Mouse (Mus musculus): Measurements from ENCODE around the gene Prdm16. TPM values are rescaled to one million over a fixed set of nuclear protein-coding genes. Genes with fewer than 3 reads are reported as not detected.
A peak's percentile ranks its signal among the peaks of the same experiment; 100 is the strongest.

The Prdm16 gene
- total RNA-seq, 2 experiments from 2014 or later: 1.4 to 3.7 TPM

GRCm38 (mm10) chr4:154526351-154526786 lies 110.3 kb downstream of the Prdm16 start:
- ATAC-seq (replicated peaks; ENCODE audit: poor library complexity, severe bottlenecking): no peak

GRCm38 (mm10) chr4:154523898-154524297 lies 112.8 kb downstream of the Prdm16 start:
- no peak for ATAC-seq (replicated peaks; ENCODE audit: poor library complexity, severe bottlenecking)

- ATAC-seq (replicated peaks; ENCODE audit: poor library complexity, severe bottlenecking): no peak
Observed at GRCm38 (mm10) chr4:154521881-154522676, 114.6 kb downstream of the Prdm16 start.

- ATAC-seq (replicated peaks; ENCODE audit: poor library complexity, severe bottlenecking): peak; percentile 53
Observed at GRCm38 (mm10) chr4:154519470-154520037, 117.1 kb downstream of the Prdm16 start.

GRCm38 (mm10) chr4:154517991-154518390 lies 118.7 kb downstream of the Prdm16 start:
- no peak for ATAC-seq (replicated peaks; ENCODE audit: poor library complexity, severe bottlenecking)

- ATAC-seq (replicated peaks; ENCODE audit: poor library complexity, severe bottlenecking): no peak
Observed at GRCm38 (mm10) chr4:154516470-154516869, 120.2 kb downstream of the Prdm16 start.

- ATAC-seq (replicated peaks; ENCODE audit: poor library complexity, severe bottlenecking): no peak
Observed at GRCm38 (mm10) chr4:154513664-154514063, 123.0 kb downstream of the Prdm16 start.

- ATAC-seq (replicated peaks; ENCODE audit: poor library complexity, severe bottlenecking): no peak
Observed at GRCm38 (mm10) chr4:154512518-154513090, 124.1 kb downstream of the Prdm16 start.

GRCm38 (mm10) chr4:154511767-154512166 lies 124.9 kb downstream of the Prdm16 start:
- ATAC-seq (replicated peaks; ENCODE audit: poor library complexity, severe bottlenecking): no peak

- ATAC-seq (replicated peaks; ENCODE audit: poor library complexity, severe bottlenecking): no peak
Observed at GRCm38 (mm10) chr4:154506774-154507435, 129.8 kb downstream of the Prdm16 start.

- no peak for ATAC-seq (replicated peaks; ENCODE audit: poor library complexity, severe bottlenecking)
Observed at GRCm38 (mm10) chr4:154505313-154505712, 131.4 kb downstream of the Prdm16 start.

- no peak for ATAC-seq (replicated peaks; ENCODE audit: poor library complexity, severe bottlenecking)
Observed at GRCm38 (mm10) chr4:154503260-154503829, 133.3 kb downstream of the Prdm16 start.

GRCm38 (mm10) chr4:154502403-154503000 lies 134.2 kb downstream of the Prdm16 start:
- no peak for ATAC-seq (replicated peaks; ENCODE audit: poor library complexity, severe bottlenecking)

GRCm38 (mm10) chr4:154500695-154501094 lies 136.0 kb downstream of the Prdm16 start:
- no peak for ATAC-seq (replicated peaks; ENCODE audit: poor library complexity, severe bottlenecking)

- peak; percentile 43; the same call in 1 of the 2 replicates for ATAC-seq (replicated peaks; ENCODE audit: poor library complexity, severe bottlenecking)
Observed at GRCm38 (mm10) chr4:154499701-154500523, 136.8 kb downstream of the Prdm16 start.

GRCm38 (mm10) chr4:154497423-154498175 lies 139.1 kb downstream of the Prdm16 start:
- no peak for ATAC-seq (replicated peaks; ENCODE audit: poor library complexity, severe bottlenecking)

- peak; percentile 50 for ATAC-seq (replicated peaks; ENCODE audit: poor library complexity, severe bottlenecking)
Observed at GRCm38 (mm10) chr4:154496991-154497390, 139.7 kb downstream of the Prdm16 start.

GRCm38 (mm10) chr4:154496522-154496921 lies 140.2 kb downstream of the Prdm16 start:
- no peak for ATAC-seq (replicated peaks; ENCODE audit: poor library complexity, severe bottlenecking)

- no peak for ATAC-seq (replicated peaks; ENCODE audit: poor library complexity, severe bottlenecking)
Observed at GRCm38 (mm10) chr4:154493996-154494395, 142.7 kb downstream of the Prdm16 start.

All from granulocyte monocyte progenitor cell, adult 5-6 weeks (primary cell).